Mouse (Mus musculus): ENCODE measurements at regions not wholly inside any gene's neighbourhood (a gene's known extent, or its start where the extent isn't known, plus 50 kb on each side); places are given as distances from the start of the nearest gene placed in this dataset.

DNA sequence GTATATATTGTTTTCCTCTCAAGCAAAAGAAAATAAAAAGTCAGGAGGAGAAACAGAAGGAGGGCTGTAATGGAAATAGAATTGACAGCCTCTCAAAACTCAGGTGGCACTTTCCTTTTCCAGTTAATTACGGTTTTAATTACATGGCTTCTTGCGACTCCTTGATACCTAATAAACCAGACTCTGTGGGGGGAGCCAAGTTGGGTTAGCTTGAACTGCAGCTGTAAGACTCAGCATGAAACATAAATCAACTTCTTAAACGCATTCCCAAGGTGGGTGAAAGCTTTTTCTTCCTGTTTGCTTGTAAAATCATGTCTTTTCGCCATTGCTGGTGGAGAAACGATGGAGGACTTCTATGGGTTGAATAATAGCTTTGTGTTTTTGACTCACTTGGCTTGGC is 304.4 kb downstream of the Meis1 start:
- TF ChIP-seq CTCF (IDR thresholded peaks at IDR 0.05; ENCODE audit: insufficient read depth, low read length) (no peak), POLR2A (IDR thresholded peaks at IDR 0.05; ENCODE audit: borderline replicate concordance, extremely low read depth, low read depth, low read length) (no peak)

Measured in lung, adult 2 months (tissue).